Mouse (Mus musculus) heart, embryonic 13.5 days (tissue): ENCODE data around the gene Slc6a9. TPM values are rescaled to one million over a fixed set of nuclear protein-coding genes. Genes with fewer than 3 reads are reported as not detected.
A peak's percentile ranks its signal among the peaks of the same experiment; 100 is the strongest.

Experiments
- ATAC-seq: fragments of 200-750 bp; cut with Nextera tagmentation; 2 replicates; pipeline ENCODE4 v1.8.0; 2017; ENCODE audit warnings: moderate TSS enrichment; ENCODE audit not compliant: insufficient number of reproducible peaks, low FRiP score, low TSS enrichment; ENCODE audit errors: extremely low read depth
- H3K27ac ChIP-seq: fragments of 300-500 bp; sonication (generic); replicated peaks from 2 replicates; pipeline ENCODE4 v1.5.1; 2015; ENCODE audit warnings: moderate library complexity, mild to moderate bottlenecking, inconsistent platforms
- H3K27me3 ChIP-seq: fragments of 300-500 bp; sonication (generic); replicated peaks from 2 replicates; pipeline ENCODE4 v1.6.1; 2015; ENCODE audit warnings: mild to moderate bottlenecking, inconsistent platforms
- H3K36me3 ChIP-seq: fragments of 300-500 bp; sonication (generic); 2 replicates; pipeline ENCODE4 v1.6.1; 2015; ENCODE audit warnings: mild to moderate bottlenecking, inconsistent platforms
- H3K4me1 ChIP-seq: fragments of 300-500 bp; sonication (generic); 2 replicates; pipeline ENCODE4 v1.6.1; 2015; ENCODE audit warnings: inconsistent platforms
- H3K4me2 ChIP-seq: fragments of 300-500 bp; sonication (generic); 2 replicates; pipeline ENCODE4 v1.6.1; 2015; ENCODE audit warnings: inconsistent platforms, mild to moderate bottlenecking, moderate library complexity
- H3K4me3 ChIP-seq: fragments of 300-500 bp; sonication (generic); 2 replicates; pipeline ENCODE4 v1.5.1; 2015; ENCODE audit warnings: moderate library complexity, mild to moderate bottlenecking, inconsistent platforms
- H3K9ac ChIP-seq: fragments of 300-500 bp; sonication (generic); 2 replicates; pipeline ENCODE4 v1.6.1; 2015; ENCODE audit warnings: inconsistent platforms, mild to moderate bottlenecking, moderate library complexity
- H3K9me3 ChIP-seq: fragments of 300-500 bp; sonication (generic); 2 replicates; pipeline ENCODE4 v1.6.1; 2016; ENCODE audit warnings: inconsistent platforms
- WGBS: fragments of 180-500 bp; shearing (Covaris S2); methylation state at CpG from one replicate; pipeline ENCODE4 v1.1.7; 2015; ENCODE audit warnings: mixed read lengths; 5-methylcytosine and 5-hydroxymethylcytosine counted together
- polyA plus RNA-seq: library from polyadenylated mRNA; unstranded; fragments of >200 nt; fragmentation: Nextera tagmentation; extraction: Ambion mirVana; gene quantifications from 2 replicates; pipeline ENCODE4 v1.2.1, GENCODE M21; 2015

Gene Slc6a9
- polyA plus RNA-seq, 1 experiment from 2014 or later = 10.6 TPM

- Histone ChIP-seq H3K27ac (peak overlapping the region; percentile 65), H3K9ac (peak overlapping the region; percentile 64), H3K27me3 (peaks cover 3% of the 10 kb centered on the region), H3K4me3 (peak overlapping the region; percentile 29), H3K4me2 (peak overlapping the region; percentile 97), H3K4me1 (peaks cover 40% of the 10 kb centered on the region), H3K36me3 (no peaks in the 10 kb centered on the region), H3K9me3 (no peaks in the 10 kb centered on the region)
- ATAC-seq = no peak
- 5% methylated on average over 12 of the region's 12 CpGs for WGBS
Observed at GRCm38 (mm10) chr4:117829260-117830123, 4.8 kb upstream of the Slc6a9 start.

GRCm38 (mm10) chr4:117830124-117830551, 4.2 kb upstream of the Slc6a9 start:
- Histone ChIP-seq H3K27ac (peak overlapping the region; percentile 65), H3K27me3 (peaks cover 3% of the 10 kb centered on the region), H3K9me3 (no peaks in the 10 kb centered on the region), H3K36me3 (no peaks in the 10 kb centered on the region), H3K4me1 (peaks cover 45% of the 10 kb centered on the region), H3K4me2 (peak overlapping the region; percentile 97), H3K9ac (peak overlapping the region; percentile 64), H3K4me3 (peak overlapping the region; percentile 29)
- ATAC-seq = peak; percentile 81
- WGBS = 4% methylated on average over 5 of the region's 5 CpGs

- ATAC-seq = no peak
- WGBS = 82% methylated on average over 9 of the region's 9 CpGs
- H3K4me2 ChIP-seq = peak overlapping the region; percentile 97
- H3K9ac ChIP-seq = no peak overlapping the region
- H3K27ac ChIP-seq = peak overlapping the region; percentile 65
- no peak overlapping the region for H3K4me3 ChIP-seq
- H3K36me3 ChIP-seq = no peaks in the 10 kb centered on the region
- no peaks in the 10 kb centered on the region for H3K9me3 ChIP-seq
- H3K27me3 ChIP-seq = peaks cover 3% of the 10 kb centered on the region
- peaks cover 45% of the 10 kb centered on the region for H3K4me1 ChIP-seq
Observed at GRCm38 (mm10) chr4:117830801-117831200, 3.5 kb upstream of the Slc6a9 start.

- Histone ChIP-seq H3K27me3 (peaks cover 3% of the 10 kb centered on the region), H3K36me3 (no peaks in the 10 kb centered on the region), H3K4me1 (peaks cover 45% of the 10 kb centered on the region), H3K9me3 (no peaks in the 10 kb centered on the region), H3K9ac (0 out of 2 replicates have a peak overlapping the region, but pooled peaks have one; percentile 56), H3K27ac (peak overlapping the region; percentile 65), H3K4me3 (no peak overlapping the region), H3K4me2 (peak overlapping the region; percentile 97)
- 65% methylated on average over 2 of the region's 2 CpGs for WGBS
- ATAC-seq = no peak
Observed at GRCm38 (mm10) chr4:117831499-117831898, 2.8 kb upstream of the Slc6a9 start.

GRCm38 (mm10) chr4:117831920-117832691, 2.2 kb upstream of the Slc6a9 start:
- Histone ChIP-seq H3K4me2 (peak overlapping the region; percentile 97), H3K4me1 (peaks cover 50% of the 10 kb centered on the region), H3K27me3 (peaks cover 3% of the 10 kb centered on the region), H3K27ac (peak overlapping the region; percentile 65), H3K4me3 (0 out of 2 replicates have a peak overlapping the region, but pooled peaks have one; percentile 5), H3K36me3 (no peaks in the 10 kb centered on the region), H3K9me3 (no peaks in the 10 kb centered on the region), H3K9ac (peak overlapping the region; percentile 56; the same call in 1 of the 2 replicates)
- WGBS = 59% methylated on average over 9 of the region's 9 CpGs
- ATAC-seq = no peak

GRCm38 (mm10) chr4:117834845-117835530, 682 bp downstream of the Slc6a9 start:
- WGBS = 2% methylated on average over 36 of the region's 36 CpGs
- Histone ChIP-seq H3K27ac (peak overlapping the region; percentile 92), H3K4me2 (peak overlapping the region; percentile 97), H3K4me3 (peak overlapping the region; percentile 81), H3K9ac (peak overlapping the region; percentile 92), H3K27me3 (peaks cover 3% of the 10 kb centered on the region), H3K36me3 (no peaks in the 10 kb centered on the region), H3K4me1 (peaks cover 41% of the 10 kb centered on the region), H3K9me3 (no peaks in the 10 kb centered on the region)
- peak; percentile 7; the same call in 1 of the 2 replicates for ATAC-seq

GRCm38 (mm10) chr4:117835531-117836111, 1.3 kb downstream of the Slc6a9 start:
- H3K9me3 ChIP-seq = no peaks in the 10 kb centered on the region
- peak; percentile 16 for ATAC-seq
- peak overlapping the region; percentile 97 for H3K4me2 ChIP-seq
- peak overlapping the region; percentile 92 for H3K9ac ChIP-seq
- H3K4me1 ChIP-seq = peaks cover 35% of the 10 kb centered on the region
- H3K27me3 ChIP-seq = peaks cover 3% of the 10 kb centered on the region
- no peaks in the 10 kb centered on the region for H3K36me3 ChIP-seq
- H3K27ac ChIP-seq = peak overlapping the region; percentile 92
- peak overlapping the region; percentile 81 for H3K4me3 ChIP-seq
- under 1% methylated on average over 60 of the region's 60 CpGs for WGBS

- Histone ChIP-seq H3K27me3 (peaks cover 3% of the 10 kb centered on the region), H3K36me3 (no peaks in the 10 kb centered on the region), H3K4me2 (peak overlapping the region; percentile 97), H3K9me3 (no peaks in the 10 kb centered on the region), H3K27ac (peak overlapping the region; percentile 92), H3K9ac (peak overlapping the region; percentile 92), H3K4me1 (peaks cover 28% of the 10 kb centered on the region), H3K4me3 (peak overlapping the region; percentile 81)
- peak; percentile 83 for ATAC-seq
- WGBS = under 1% methylated on average over 47 of the region's 48 CpGs
Observed at GRCm38 (mm10) chr4:117836204-117836767, 2.0 kb downstream of the Slc6a9 start.

- peak overlapping the region; percentile 92 for H3K9ac ChIP-seq
- peak overlapping the region; percentile 92; the same call in 1 of the 2 replicates for H3K27ac ChIP-seq
- H3K36me3 ChIP-seq = no peaks in the 10 kb centered on the region
- peak overlapping the region; percentile 97 for H3K4me2 ChIP-seq
- H3K27me3 ChIP-seq = peaks cover 3% of the 10 kb centered on the region; the same call in 1 of the 2 replicates
- no peaks in the 10 kb centered on the region for H3K9me3 ChIP-seq
- ATAC-seq = no peak
- H3K4me3 ChIP-seq = peak overlapping the region; percentile 81
- peaks cover 19% of the 10 kb centered on the region for H3K4me1 ChIP-seq
- 64% methylated on average over 4 of the region's 4 CpGs for WGBS
Observed at GRCm38 (mm10) chr4:117837271-117837670, 3.0 kb downstream of the Slc6a9 start.

- Histone ChIP-seq H3K27me3 (0 out of 2 replicates have a peak, but pooled peaks cover under 1% of the 10 kb centered on the region), H3K9ac (0 out of 2 replicates have a peak overlapping the region, but pooled peaks have one; percentile 29), H3K4me2 (peak overlapping the region; percentile 97), H3K36me3 (no peaks in the 10 kb centered on the region), H3K27ac (no peak overlapping the region), H3K4me3 (no peak overlapping the region), H3K9me3 (no peaks in the 10 kb centered on the region), H3K4me1 (peaks cover 15% of the 10 kb centered on the region)
- ATAC-seq = no peak
- 69% methylated on average over 6 of the region's 6 CpGs for WGBS
Observed at GRCm38 (mm10) chr4:117839366-117839765, 5.1 kb downstream of the Slc6a9 start.
